Mouse (Mus musculus) CH12.LX (cell line): ENCODE results near the gene Gsx2. TPM values are rescaled to one million over a fixed set of nuclear protein-coding genes. Genes with fewer than 3 reads are reported as not detected.

Source experiments
- DNase-seq: peaks from one replicate; pipeline ENCODE4 v3.0.0-alpha.2; 2013; ENCODE audit errors: extremely low read depth
- H3K27ac ChIP-seq: 2 replicates; pipeline ENCODE4 v1.5.1; 2012; ENCODE audit warnings: low read depth, mild to moderate bottlenecking, control low read depth, moderate library complexity; ENCODE audit not compliant: insufficient read depth
- H3K27me3 ChIP-seq: replicated peaks from 2 replicates; pipeline ENCODE3; 2012; ENCODE audit warnings: inconsistent platforms
- H3K36me3 ChIP-seq, 2 experiments: replicated peaks in 1 of 2; 2 replicates each; pipeline versions ENCODE3 to v1.6.1; 2012; ENCODE audit warnings: inconsistent platforms in 1 of 2, low read length in 1 of 2, mild to moderate bottlenecking in 1 of 2, mixed read lengths in 1 of 2, moderate library complexity in 1 of 2; ENCODE audit not compliant: control insufficient read depth in 1 of 2, insufficient read depth in 1 of 2
- H3K4me1 ChIP-seq, 2 experiments: 2 replicates each; pipeline ENCODE4 v1.6.1; 2012; ENCODE audit warnings: inconsistent platforms in 1 of 2, moderate library complexity in 1 of 2; ENCODE audit not compliant: insufficient read depth in 2 of 2, control insufficient read depth in 1 of 2
- H3K4me2 ChIP-seq: 2 replicates; pipeline ENCODE4 v1.6.1; 2012; ENCODE audit warnings: low read depth, mild to moderate bottlenecking, control low read depth; ENCODE audit not compliant: poor library complexity, insufficient read depth, severe bottlenecking
- H3K4me3 ChIP-seq, 3 experiments: fragments of 150-350 bp in 1 of 3; sonication (generic) in 1 of 3; replicated peaks in 1 of 3; 2 replicates each; pipeline versions ENCODE3 to v1.5.1; 2011 to 2012; ENCODE audit warnings: low read depth in 2 of 3, low read length in 2 of 3, mild to moderate bottlenecking in 2 of 3, moderate library complexity in 2 of 3, control low read depth in 1 of 3, improper control_type of control experiment in 1 of 3, inconsistent platforms in 1 of 3, mixed read lengths in 1 of 3; ENCODE audit not compliant: poor library complexity in 1 of 3
- H3K79me2 ChIP-seq: replicated peaks from 2 replicates; pipeline ENCODE4 v1.6.1; 2012; ENCODE audit warnings: mild to moderate bottlenecking, moderate library complexity; ENCODE audit not compliant: control insufficient read depth, poor library complexity, insufficient read depth, severe bottlenecking; ENCODE audit errors: extremely low read depth
- H3K9ac ChIP-seq: 2 replicates; pipeline ENCODE4 v1.6.1; 2012; ENCODE audit warnings: low read depth, mild to moderate bottlenecking, control low read depth, moderate library complexity; ENCODE audit not compliant: insufficient read depth
- H3K9me3 ChIP-seq: replicated peaks from 2 replicates; pipeline ENCODE3; 2012; ENCODE audit warnings: low read length, inconsistent platforms, mixed read lengths
- CHD2 ChIP-seq: IDR thresholded peaks from 2 replicates; pipeline ENCODE4 v1.6.1; 2011; ENCODE audit warnings: low read length, improper control_type of control experiment
- ELF1 ChIP-seq: IDR thresholded peaks from 2 replicates; pipeline ENCODE4 v1.6.1; 2014; ENCODE audit warnings: low read depth, mild to moderate bottlenecking, inconsistent platforms, low read length, improper control_type of control experiment
- ETS1 ChIP-seq: conservative IDR thresholded peaks from 2 replicates; pipeline ENCODE4 v1.6.1; 2012; ENCODE audit warnings: low read depth, mild to moderate bottlenecking, inconsistent platforms, low read length, improper control_type of control experiment, moderate library complexity
- GABPA ChIP-seq: IDR thresholded peaks from 2 replicates; pipeline ENCODE4 v1.6.1; 2012; ENCODE audit warnings: low read depth, low read length, improper control_type of control experiment, inconsistent platforms; ENCODE audit not compliant: insufficient replicate concordance
- HCFC1 ChIP-seq: IDR thresholded peaks from 2 replicates; pipeline ENCODE4 v1.6.1; 2012; ENCODE audit warnings: low read depth, mild to moderate bottlenecking, inconsistent platforms, low read length, improper control_type of control experiment
- MEF2A ChIP-seq: IDR thresholded peaks from 2 replicates; pipeline ENCODE4 v1.6.1; 2014; ENCODE audit warnings: low read depth, mild to moderate bottlenecking, inconsistent platforms, low read length, improper control_type of control experiment, borderline replicate concordance
- MXI1 ChIP-seq: IDR thresholded peaks from 2 replicates; pipeline ENCODE4 v1.6.1; 2011; ENCODE audit warnings: mild to moderate bottlenecking, low read depth, low read length, improper control_type of control experiment
- NRF1 ChIP-seq: IDR thresholded peaks from 2 replicates; pipeline ENCODE4 v1.6.1; 2014; ENCODE audit warnings: low read depth, mild to moderate bottlenecking, inconsistent platforms, low read length, improper control_type of control experiment, moderate library complexity
- PAX5 ChIP-seq: IDR thresholded peaks from 2 replicates; pipeline ENCODE4 v1.6.1; 2012; ENCODE audit warnings: low read length, inconsistent platforms, mixed read lengths
- POLR2A ChIP-seq: IDR thresholded peaks from 2 replicates; pipeline ENCODE4 v1.6.1; 2011; ENCODE audit warnings: low read depth, mild to moderate bottlenecking, improper control_type of control experiment, low read length
- RAD21 ChIP-seq: IDR thresholded peaks from 2 replicates; pipeline ENCODE4 v1.6.1; 2011; ENCODE audit warnings: low read depth, mild to moderate bottlenecking, low read length, improper control_type of control experiment, moderate library complexity
- RCOR1 ChIP-seq: conservative IDR thresholded peaks from 2 replicates; pipeline ENCODE4 v1.6.1; 2012; ENCODE audit warnings: low read depth, mild to moderate bottlenecking, inconsistent platforms, low read length, improper control_type of control experiment
- SIN3A ChIP-seq: IDR thresholded peaks from 2 replicates; pipeline ENCODE4 v1.6.1; 2012; ENCODE audit warnings: low read length, improper control_type of control experiment, inconsistent platforms
- SMC3 ChIP-seq: IDR thresholded peaks from 2 replicates; pipeline ENCODE4 v1.6.1; 2011; ENCODE audit warnings: low read depth, low read length, improper control_type of control experiment
- TBP ChIP-seq: conservative IDR thresholded peaks from 2 replicates; pipeline ENCODE4 v1.6.1; 2011; ENCODE audit warnings: low read depth, low read length, improper control_type of control experiment
- TCF12 ChIP-seq: IDR thresholded peaks from 2 replicates; pipeline ENCODE4 v1.6.1; 2014; ENCODE audit warnings: low read depth, mild to moderate bottlenecking, inconsistent platforms, low read length, improper control_type of control experiment
- ZC3H11A ChIP-seq: IDR thresholded peaks from 2 replicates; pipeline ENCODE4 v1.6.1; 2012; ENCODE audit warnings: low read depth, mild to moderate bottlenecking, inconsistent platforms, low read length, improper control_type of control experiment
- ZNF384 ChIP-seq: IDR thresholded peaks from 2 replicates; pipeline ENCODE4 v1.6.1; 2012; ENCODE audit warnings: low read depth, low read length, improper control_type of control experiment, inconsistent platforms
- dilution Hi-C: fragments of 300-500 bp; cut with MboI; formaldehyde crosslinking; loops from 2 replicates; pipeline ENCODE4 v1.14.3; 2020; ENCODE audit warnings: low sequenced_read_pairs; ENCODE audit not compliant: extremely low pct_unique_long_range_greater_than_20kb, extremely low pct_ligation_motif_present
- in situ Hi-C: fragments of 300-500 bp; cut with MboI; formaldehyde crosslinking; loops from 3 replicates; pipeline ENCODE4 v1.14.3; 2019; ENCODE audit warnings: low sequenced_read_pairs, low pct_ligation_motif_present, low pct_unique_long_range_greater_than_20kb, mixed read lengths
- polyA plus RNA-seq: library from polyadenylated mRNA; unstranded; fragments of >175 nt; gene quantifications from 2 replicates; pipeline ENCODE4 v1.2.1, GENCODE M21; 2012; ENCODE audit warnings: low read depth; ENCODE audit not compliant: insufficient read length
- total RNA-seq, 2 experiments: library from RNA; depleted of rRNA; stranded (reverse); fragments of 300-350 nt in 1 of 2; fragments of >200 nt in 1 of 2; gene quantifications; 2 replicates each; pipeline ENCODE4 v1.2.3; 2012 to 2014

Gene Gsx2
- total and polyA plus RNA-seq, 3 experiments, result not detected

GRCm38 (mm10) chr5:75043011-75043445 lies 32.4 kb upstream of the Gsx2 start:
- Histone ChIP-seq H3K4me1 (peaks cover 3 to 19% of the 10 kb centered on the region in 2 experiments), H3K9me3 (no peaks in the 10 kb centered on the region), H3K9ac (peak overlapping the region; percentile 93), H3K27me3 (no peaks in the 10 kb centered on the region), H3K27ac (no peak overlapping the region), H3K4me2 (peak overlapping the region; percentile 65), H3K4me3 (peak overlapping the region; percentile 81 to 97 (median 92)), H3K79me2 (peaks cover 42% of the 10 kb centered on the region), H3K36me3 (peaks cover 3 to 19% of the 10 kb centered on the region in 2 experiments)
- DNase-seq, result no peak
- in situ Hi-C loops, result no loop called here
- dilution Hi-C loops, result no loop called here
- TF ChIP-seq TCF12 (no peak), HCFC1 (no peak), NRF1 (no peak), MXI1 (no peak), POLR2A (no peak), MEF2A (no peak), ETS1 (no peak), PAX5 (no peak), RAD21 (no peak), ZNF384 (no peak), SMC3 (no peak), CHD2 (no peak), GABPA (no peak), ZC3H11A (no peak)

- Histone ChIP-seq H3K9ac (peak overlapping the region; percentile 93), H3K27ac (peak overlapping the region; percentile 1; the same call in 1 of the 2 replicates), H3K79me2 (peaks cover 38% of the 10 kb centered on the region), H3K4me2 (peak overlapping the region; percentile 65), H3K4me1 (peaks cover 3 to 19% of the 10 kb centered on the region in 2 experiments), H3K27me3 (no peaks in the 10 kb centered on the region), H3K36me3 (peaks cover 3 to 18% of the 10 kb centered on the region in 2 experiments), H3K4me3 (peak overlapping the region; percentile 81 to 97 (median 92)), H3K9me3 (no peaks in the 10 kb centered on the region)
- in situ Hi-C loops, result no loop called here
- TF ChIP-seq TBP (no peak), GABPA (no peak), SIN3A (peak; percentile 34; the same call in 1 of the 2 replicates), RCOR1 (no peak), ELF1 (no peak)
- DNase-seq, result no peak
- dilution Hi-C loops, result no loop called here
Measured at GRCm38 (mm10) chr5:75043621-75044301, 31.6 kb upstream of the Gsx2 start.
